Mouse (Mus musculus): ENCODE measurements around the gene Snapc1.
A peak's percentile ranks its signal among the peaks of the same experiment; 100 is the strongest.

The Snapc1 gene

DNA sequence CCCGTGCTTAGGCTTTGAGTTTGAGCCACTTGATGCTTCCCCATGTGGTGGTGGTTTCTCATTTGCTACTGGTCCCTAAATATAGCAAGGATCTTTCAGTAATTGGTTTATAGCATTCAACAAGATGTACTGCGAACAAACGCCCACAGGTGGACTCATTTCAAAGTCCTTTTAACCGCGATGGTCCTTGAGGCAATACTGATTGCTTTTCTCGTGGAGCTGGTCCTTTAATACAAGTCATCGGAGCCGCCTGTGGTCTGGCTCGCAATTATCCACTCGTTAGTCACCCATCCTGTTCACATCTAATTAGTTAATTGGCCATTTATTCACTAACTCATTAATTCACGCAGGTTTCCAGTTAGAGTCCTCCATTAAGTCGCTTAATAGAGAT, 32.6 kb downstream of the Snapc1 start:
- DNase-seq (ENCODE audit: low spot score), result no peak

DNA sequence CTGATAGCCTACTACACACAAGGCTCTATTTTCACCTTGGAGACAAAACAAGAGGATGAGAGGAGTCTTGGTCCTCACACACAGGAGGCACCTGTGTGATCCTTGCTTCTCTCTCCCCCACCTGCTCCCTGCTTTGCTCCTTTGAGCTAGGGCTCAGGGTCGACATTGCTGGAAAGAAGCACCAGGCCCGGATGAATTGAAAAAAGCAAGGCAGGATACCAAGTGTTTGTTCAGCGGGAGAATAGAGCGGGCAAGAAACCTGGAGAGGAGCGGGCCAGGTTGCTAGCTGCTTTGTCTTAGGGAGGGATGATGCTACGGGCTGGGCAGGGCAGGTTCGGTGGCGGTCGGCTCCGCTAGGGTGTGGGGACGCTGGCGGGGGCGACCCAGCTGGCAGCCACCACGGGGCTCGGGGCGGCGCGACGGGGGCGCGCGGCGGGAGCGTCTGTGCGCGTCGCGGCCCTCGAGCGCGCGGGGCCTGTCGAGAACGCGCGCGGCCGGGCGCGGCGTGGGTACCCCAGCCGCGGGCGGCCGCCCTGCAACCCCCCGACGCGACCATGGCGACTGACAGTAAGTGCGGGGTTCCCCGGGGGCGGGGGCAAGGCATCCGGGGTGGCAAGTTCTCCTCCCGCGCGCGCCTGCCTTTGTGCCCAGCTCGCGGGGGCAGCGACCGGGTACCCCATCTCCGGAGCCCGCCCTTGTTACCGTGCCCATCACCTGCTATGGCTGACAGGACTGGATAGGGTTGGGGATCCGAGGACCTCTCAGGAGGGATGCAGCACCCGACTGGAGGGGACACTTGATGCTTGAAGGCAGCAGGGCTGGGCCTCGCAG, 33.2 kb downstream of the Snapc1 start, which contains the start of gene Syt16:
Syt16 (plus strand) TSS at position 365 of the 831 bp plus-strand sequence.
- DNase-seq (ENCODE audit: low spot score), result no peak

DNA sequence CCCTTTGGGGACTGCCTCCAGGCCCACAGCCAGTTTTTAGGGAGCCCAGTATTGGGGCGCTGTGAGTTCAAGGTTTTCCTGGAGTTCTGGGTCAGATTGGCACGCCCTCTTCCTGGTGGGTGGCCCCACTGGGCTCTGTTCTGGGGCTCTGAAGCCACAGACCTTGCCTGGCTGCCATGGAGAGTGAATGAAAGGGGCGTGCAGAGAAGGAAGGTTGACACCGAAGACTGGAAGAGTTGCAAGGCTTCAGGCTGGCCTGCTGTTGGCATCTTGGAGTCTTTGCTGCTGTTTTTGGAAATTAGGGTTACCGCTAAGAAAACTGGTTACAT, 33.8 kb downstream of the Snapc1 start:
- no peak for DNase-seq (ENCODE audit: low spot score)

DNA sequence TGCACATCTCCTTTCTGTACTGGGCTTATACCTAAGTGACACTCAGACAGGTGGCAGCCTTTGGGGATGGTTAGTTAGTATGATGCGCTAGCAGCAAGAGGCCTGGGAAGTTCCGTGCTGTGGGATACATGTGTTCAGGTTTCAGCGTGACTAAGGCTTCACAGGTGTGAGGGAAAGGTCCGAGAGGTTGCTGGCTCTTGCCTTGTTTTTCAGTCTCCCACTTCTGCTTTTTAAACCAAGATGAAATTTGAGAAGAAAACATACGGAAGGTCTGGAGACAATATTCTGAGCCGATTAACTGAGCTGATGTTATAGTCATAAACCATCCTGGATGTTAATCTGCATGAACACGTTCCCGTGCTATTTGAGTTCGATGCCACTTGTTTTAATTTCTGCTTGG, 38.2 kb downstream of the Snapc1 start:
- no peak for DNase-seq (ENCODE audit: low spot score)

DNA sequence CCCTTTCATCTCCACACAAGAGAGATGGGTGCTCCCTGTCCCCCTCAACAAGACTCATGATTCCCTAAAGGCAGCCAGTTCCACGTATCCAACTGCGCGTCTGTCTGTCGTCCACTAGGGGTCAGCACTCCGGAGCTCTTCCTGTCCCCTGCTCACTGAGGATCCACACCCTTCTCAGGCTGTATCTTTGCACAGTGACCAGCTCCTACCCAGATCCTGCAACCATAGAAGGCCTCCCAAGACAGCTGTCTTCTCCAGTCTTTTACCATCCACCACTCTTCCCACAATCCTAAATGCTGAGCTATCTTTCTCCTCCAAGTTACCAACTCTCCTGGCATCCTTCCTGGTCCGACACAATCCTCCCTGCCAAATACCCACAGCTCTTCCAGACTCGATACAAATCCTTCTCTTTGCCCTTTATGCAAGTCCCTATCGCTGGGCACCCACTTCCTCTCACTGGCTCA, 45.2 kb downstream of the Snapc1 start:
- peak; percentile 16 for DNase-seq (ENCODE audit: low spot score)

DNA sequence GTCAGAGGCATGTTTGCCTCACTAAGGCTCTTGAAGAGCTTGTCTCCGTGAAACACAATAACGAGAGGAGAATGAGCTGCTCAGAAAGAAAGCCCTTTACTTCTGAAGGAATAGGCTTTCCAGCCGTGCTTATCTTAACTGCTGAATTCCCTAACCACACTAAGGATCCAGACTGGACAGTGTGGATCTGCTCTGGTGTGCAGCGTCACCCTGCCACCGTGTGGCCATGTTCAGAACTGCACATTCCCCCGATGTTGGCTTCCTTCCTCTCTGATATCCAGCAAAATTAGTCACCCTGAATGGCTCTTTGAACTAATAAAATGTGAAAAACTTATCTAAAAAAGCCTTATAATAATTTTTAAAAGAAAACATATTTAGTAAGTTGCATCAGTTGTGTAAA, 49.5 kb downstream of the Snapc1 start:
- DNase-seq (ENCODE audit: low spot score), result peak; percentile 86

DNA sequence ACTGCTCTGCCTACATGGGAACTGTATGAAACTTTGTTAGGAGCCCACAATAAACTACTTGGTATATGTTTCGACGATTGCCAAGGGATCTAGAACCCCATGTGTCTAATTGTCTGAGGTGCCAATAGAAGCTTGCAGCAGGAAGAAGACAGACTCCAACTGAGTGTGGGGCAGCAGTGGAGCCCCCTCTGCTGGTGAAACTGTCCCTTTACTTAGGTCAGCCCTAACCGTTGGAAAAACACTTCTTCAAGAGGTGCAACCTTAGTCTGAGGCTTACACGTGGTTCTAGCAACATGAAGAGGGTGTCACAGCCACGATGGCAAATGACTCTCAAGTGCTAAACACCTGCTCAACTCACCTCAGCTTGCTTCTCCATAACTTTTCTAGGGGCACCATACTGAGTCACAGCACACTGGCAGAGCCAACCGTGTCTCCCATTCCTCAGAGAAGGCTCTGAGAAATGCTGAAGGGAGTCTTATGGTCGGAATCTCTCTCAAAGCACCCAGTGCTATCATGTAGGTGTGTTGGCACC, 50.5 kb downstream of the Snapc1 start:
- peak; percentile 49 for DNase-seq (ENCODE audit: low spot score)

DNA sequence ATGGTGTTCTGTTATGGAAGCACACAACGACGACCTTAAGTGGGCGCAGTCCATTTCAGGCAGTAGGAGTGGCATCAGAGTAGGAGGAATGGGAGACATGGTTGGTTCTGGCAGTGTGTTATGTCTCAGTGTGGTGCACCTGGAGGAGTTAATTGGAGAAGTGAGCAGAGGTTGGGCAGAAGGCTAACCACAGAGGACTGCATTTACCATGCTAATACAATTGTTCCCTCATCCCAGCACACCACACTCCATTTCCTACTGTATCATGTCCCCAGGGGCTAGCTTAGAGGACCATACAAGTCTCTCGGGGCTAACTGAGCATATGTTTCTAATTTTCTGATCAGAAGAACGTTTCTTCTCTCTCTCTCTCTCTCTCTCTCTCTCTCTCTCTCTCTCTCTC, 51.2 kb downstream of the Snapc1 start:
- DNase-seq (ENCODE audit: low spot score), result no peak

DNA sequence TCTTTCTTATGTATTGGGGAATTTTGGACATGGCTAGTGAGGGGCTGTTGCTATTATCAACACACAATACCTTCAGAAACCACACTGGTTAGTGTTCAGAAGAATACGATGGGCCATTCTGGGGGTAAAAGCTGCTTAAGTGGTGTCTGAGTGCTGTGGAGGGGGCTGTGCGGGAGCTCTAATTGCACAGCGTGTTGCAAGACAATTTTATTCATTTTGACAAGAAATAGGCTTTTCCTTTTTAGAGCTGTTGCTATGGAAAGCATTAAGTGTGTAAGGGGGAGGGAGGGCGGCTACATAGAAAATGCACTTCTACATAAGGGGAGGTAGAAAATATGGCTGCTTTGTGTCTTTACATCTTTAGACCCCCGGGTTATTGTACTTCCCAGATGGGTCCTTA, 59.0 kb downstream of the Snapc1 start:
- DNase-seq (ENCODE audit: low spot score), result no peak

DNA sequence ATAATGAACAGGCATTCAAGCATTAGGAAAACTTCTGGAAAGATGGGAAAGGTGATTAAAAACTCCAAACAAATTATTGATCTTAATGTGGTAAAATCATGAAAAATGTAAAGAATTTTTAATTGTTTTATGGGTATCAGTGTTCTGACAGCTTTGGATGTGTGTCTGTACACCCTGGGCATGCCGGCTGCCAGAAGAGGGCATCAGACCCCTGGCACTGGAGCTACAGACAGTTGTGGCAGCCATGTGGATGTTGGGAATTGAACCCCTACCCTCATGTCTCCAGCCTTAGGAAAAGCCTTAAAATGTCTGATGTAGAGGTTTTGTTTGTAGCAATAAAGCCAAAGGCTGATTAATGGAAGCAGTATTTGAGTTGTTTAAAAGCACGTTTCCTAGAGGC, 60.6 kb downstream of the Snapc1 start:
- DNase-seq (ENCODE audit: low spot score), result no peak

Data from urinary bladder, postnatal 14 days (tissue).